Mouse (Mus musculus): ENCODE measurements around the gene Gm4201. TPM values are rescaled to one million over a fixed set of nuclear protein-coding genes. Genes with fewer than 3 reads are reported as not detected.
"Not testable (repeated sequence)": the region's sequence is repeated elsewhere in the genome, so short reads cannot be mapped to it uniquely, and the experiment has no call there.

The Gm4201 gene
- polyA plus RNA-seq (2014; fragmentation: Nextera tagmentation; extraction: Ambion mirVana) = not detected in 2 replicates

DNA sequence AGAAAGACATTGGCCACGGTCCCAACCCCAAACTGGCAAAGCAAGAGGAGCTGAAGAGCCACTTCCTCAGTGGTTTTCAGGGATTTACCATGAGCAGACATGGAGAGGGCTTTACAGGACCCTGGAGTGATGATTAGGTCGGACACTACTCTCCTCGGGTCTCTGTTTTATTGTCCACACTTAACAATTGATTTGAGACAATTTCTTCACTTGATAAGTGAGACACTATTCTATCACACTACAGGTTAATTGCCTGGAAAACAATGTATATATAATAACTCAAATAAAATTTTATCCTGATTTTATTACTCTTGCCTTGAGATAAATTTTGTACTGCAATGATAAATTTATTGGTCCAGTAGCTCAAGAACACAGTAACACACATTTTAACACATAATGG, at the start of gene Gm4201:
TSS of gene Gm4201 (minus strand) at position 101 of the 400 bp plus-strand sequence.
- not testable (repeated sequence) for H3K27ac ChIP-seq (ENCODE audit: low read depth, low read length); H3K9ac ChIP-seq (replicated peaks; ENCODE audit: low read depth, low read length); H3K36me3 ChIP-seq (ENCODE audit: control insufficient read depth, insufficient read depth, low read length); H3K9me3 ChIP-seq (ENCODE audit: control insufficient read depth, low read length); H3K4me3 ChIP-seq (ENCODE audit: low read depth, low read length); H3K4me2 ChIP-seq (ENCODE audit: low read depth, low read length); H3K27me3 ChIP-seq (ENCODE audit: control insufficient read depth, insufficient read depth, low read length); ATAC-seq (ENCODE audit: low read depth); H3K4me1 ChIP-seq (ENCODE audit: control insufficient read depth, insufficient read depth, low read length)
- no CpG with 5 or more reads among the region's 3 CpGs for WGBS

DNA sequence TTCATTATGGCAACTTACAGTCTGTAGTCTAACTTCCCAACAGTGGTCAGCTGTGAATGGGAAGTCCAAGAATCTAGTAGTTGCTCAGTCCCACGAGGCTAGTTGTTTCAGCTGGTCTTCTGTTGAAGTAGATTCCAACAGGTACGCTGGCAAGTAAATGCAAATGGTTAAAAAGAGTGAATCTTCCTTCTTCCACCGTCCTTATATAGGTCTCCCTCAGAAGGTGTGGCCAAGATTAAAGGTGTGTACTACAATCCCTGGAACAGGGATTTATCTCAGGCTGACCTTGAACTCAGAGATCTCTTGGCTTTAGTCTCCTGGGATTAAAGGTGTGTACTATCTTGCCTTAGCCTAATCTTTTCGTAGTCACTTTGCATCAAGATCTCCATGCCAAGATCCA, 22.9 kb upstream of the Gm4201 start, which contains the start of gene Gm4565:
TSS of gene Gm4565 (minus strand) at position 101 of the 400 bp plus-strand sequence.
- H3K4me1 ChIP-seq (ENCODE audit: control insufficient read depth, insufficient read depth, low read length); H3K9me3 ChIP-seq (ENCODE audit: control insufficient read depth, low read length); H3K9ac ChIP-seq (replicated peaks; ENCODE audit: low read depth, low read length); H3K27ac ChIP-seq (ENCODE audit: low read depth, low read length); H3K4me2 ChIP-seq (ENCODE audit: low read depth, low read length); H3K4me3 ChIP-seq (ENCODE audit: low read depth, low read length); H3K36me3 ChIP-seq (ENCODE audit: control insufficient read depth, insufficient read depth, low read length); ATAC-seq (ENCODE audit: low read depth); H3K27me3 ChIP-seq (ENCODE audit: control insufficient read depth, insufficient read depth, low read length): not testable (repeated sequence)
- WGBS = 85% methylated on average over 2 of the region's 4 CpGs

DNA sequence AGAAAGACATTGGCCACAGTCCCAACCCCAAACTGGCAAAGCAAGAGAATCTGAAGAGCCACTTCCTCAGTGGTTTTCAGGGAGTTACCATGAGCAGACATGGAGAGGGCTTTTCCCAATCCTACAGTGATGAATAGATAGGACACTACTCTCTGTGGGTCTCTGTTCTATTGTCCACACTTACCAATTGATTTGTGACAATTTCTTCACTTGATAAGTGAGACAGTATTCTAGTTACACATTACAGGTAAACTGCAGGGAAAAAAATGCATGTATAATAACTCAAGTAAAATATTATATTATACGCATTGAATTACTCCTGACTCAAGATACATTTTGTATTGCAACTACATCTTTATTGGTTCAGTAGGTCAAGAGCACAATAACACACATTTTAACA, 30.4 kb downstream of the Gm4201 start, which contains the start of gene Gm8677:
TSS of gene Gm8677 (minus strand) at position 101 of the 400 bp plus-strand sequence.
- H3K27ac ChIP-seq (ENCODE audit: low read depth, low read length); H3K9ac ChIP-seq (replicated peaks; ENCODE audit: low read depth, low read length); H3K27me3 ChIP-seq (ENCODE audit: control insufficient read depth, insufficient read depth, low read length); H3K9me3 ChIP-seq (ENCODE audit: control insufficient read depth, low read length); H3K36me3 ChIP-seq (ENCODE audit: control insufficient read depth, insufficient read depth, low read length); H3K4me2 ChIP-seq (ENCODE audit: low read depth, low read length); H3K4me3 ChIP-seq (ENCODE audit: low read depth, low read length); ATAC-seq (ENCODE audit: low read depth); H3K4me1 ChIP-seq (ENCODE audit: control insufficient read depth, insufficient read depth, low read length): not testable (repeated sequence)
- no CpG with 5 or more reads among the region's 1 CpGs for WGBS

DNA sequence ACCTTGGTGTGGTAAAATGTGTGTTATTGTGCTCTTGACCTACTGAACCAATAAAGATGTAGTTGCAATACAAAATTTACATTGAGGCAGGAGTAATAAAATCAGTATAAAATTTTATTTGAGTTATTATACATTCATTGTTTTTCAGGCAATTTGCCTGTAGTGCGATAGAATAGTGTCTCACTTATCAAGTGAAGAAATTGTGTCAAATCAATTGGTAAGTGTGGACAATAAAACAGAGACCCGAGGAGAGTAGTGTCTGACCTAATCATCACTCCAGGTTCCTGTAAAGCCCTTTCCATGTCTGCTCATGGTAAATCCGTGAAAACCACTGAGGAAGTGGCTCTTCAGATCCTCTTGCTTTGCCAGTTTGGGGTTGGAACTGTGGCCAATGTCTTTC, 42.5 kb downstream of the Gm4201 start, which contains the start of gene Vmn1r152:
TSS of gene Vmn1r152 (plus strand) at position 301 of the 400 bp plus-strand sequence.
- WGBS = no CpG with 5 or more reads among the region's 3 CpGs
- H3K4me3 ChIP-seq (ENCODE audit: low read depth, low read length); H3K4me2 ChIP-seq (ENCODE audit: low read depth, low read length); H3K27ac ChIP-seq (ENCODE audit: low read depth, low read length); H3K4me1 ChIP-seq (ENCODE audit: control insufficient read depth, insufficient read depth, low read length); ATAC-seq (ENCODE audit: low read depth); H3K36me3 ChIP-seq (ENCODE audit: control insufficient read depth, insufficient read depth, low read length); H3K9me3 ChIP-seq (ENCODE audit: control insufficient read depth, low read length); H3K9ac ChIP-seq (replicated peaks; ENCODE audit: low read depth, low read length); H3K27me3 ChIP-seq (ENCODE audit: control insufficient read depth, insufficient read depth, low read length): not testable (repeated sequence)

Other genes starting within 250 kb of the Gm4201 start
- gene Gm4187, start 235.6 kb downstream of the Gm4201 start, polyA plus RNA-seq (2014; fragmentation: Nextera tagmentation; extraction: Ambion mirVana) = not detected in 2 replicates
- gene Gm8660, start 194.3 kb downstream of the Gm4201 start, polyA plus RNA-seq (2014; fragmentation: Nextera tagmentation; extraction: Ambion mirVana) = not detected in 2 replicates
- gene Vmn1r148, start 151.8 kb downstream of the Gm4201 start, polyA plus RNA-seq (2014; fragmentation: Nextera tagmentation; extraction: Ambion mirVana) = not detected in 2 replicates
- not detected in 2 replicates for gene Vmn1r149, start 127.1 kb downstream of the Gm4201 start, polyA plus RNA-seq (2014; fragmentation: Nextera tagmentation; extraction: Ambion mirVana)
- gene Gm10665, start 101.3 kb downstream of the Gm4201 start, polyA plus RNA-seq (2014; fragmentation: Nextera tagmentation; extraction: Ambion mirVana) = not detected in 2 replicates
- gene Vmn1r151, start 65.7 kb downstream of the Gm4201 start, polyA plus RNA-seq (2014; fragmentation: Nextera tagmentation; extraction: Ambion mirVana) = not detected in 2 replicates
- gene Vmn1r152, start 42.4 kb downstream of the Gm4201 start, polyA plus RNA-seq (2014; fragmentation: Nextera tagmentation; extraction: Ambion mirVana) = not detected in 2 replicates
- not detected in 2 replicates for gene Gm8677, start 30.5 kb downstream of the Gm4201 start, polyA plus RNA-seq (2014; fragmentation: Nextera tagmentation; extraction: Ambion mirVana)
- not detected in 2 replicates for gene Gm4565, start 22.8 kb upstream of the Gm4201 start, polyA plus RNA-seq (2014; fragmentation: Nextera tagmentation; extraction: Ambion mirVana)
- not detected in 2 replicates for gene Vmn1r155, start 92.7 kb upstream of the Gm4201 start, polyA plus RNA-seq (2014; fragmentation: Nextera tagmentation; extraction: Ambion mirVana)
- not detected in 2 replicates for gene Gm8693, start 127.0 kb upstream of the Gm4201 start, polyA plus RNA-seq (2014; fragmentation: Nextera tagmentation; extraction: Ambion mirVana)
- gene Gm4567, start 154.4 kb upstream of the Gm4201 start, polyA plus RNA-seq (2014; fragmentation: Nextera tagmentation; extraction: Ambion mirVana) = not detected in 2 replicates
- gene Vmn1r157, start 196.4 kb upstream of the Gm4201 start, polyA plus RNA-seq (2014; fragmentation: Nextera tagmentation; extraction: Ambion mirVana) = not detected in 2 replicates
- not detected in 2 replicates for gene Vmn1r158, start 225.4 kb upstream of the Gm4201 start, polyA plus RNA-seq (2014; fragmentation: Nextera tagmentation; extraction: Ambion mirVana)

Measured in neural tube, embryonic 14.5 days (tissue).